Mouse (Mus musculus) lung, postnatal 14 days (tissue): Measurements from ENCODE around the gene Smarca4.

Source experiments
- DNase-seq: peaks from one replicate; pipeline ENCODE4 v3.0.0; 2021

The Smarca4 gene

DNA sequence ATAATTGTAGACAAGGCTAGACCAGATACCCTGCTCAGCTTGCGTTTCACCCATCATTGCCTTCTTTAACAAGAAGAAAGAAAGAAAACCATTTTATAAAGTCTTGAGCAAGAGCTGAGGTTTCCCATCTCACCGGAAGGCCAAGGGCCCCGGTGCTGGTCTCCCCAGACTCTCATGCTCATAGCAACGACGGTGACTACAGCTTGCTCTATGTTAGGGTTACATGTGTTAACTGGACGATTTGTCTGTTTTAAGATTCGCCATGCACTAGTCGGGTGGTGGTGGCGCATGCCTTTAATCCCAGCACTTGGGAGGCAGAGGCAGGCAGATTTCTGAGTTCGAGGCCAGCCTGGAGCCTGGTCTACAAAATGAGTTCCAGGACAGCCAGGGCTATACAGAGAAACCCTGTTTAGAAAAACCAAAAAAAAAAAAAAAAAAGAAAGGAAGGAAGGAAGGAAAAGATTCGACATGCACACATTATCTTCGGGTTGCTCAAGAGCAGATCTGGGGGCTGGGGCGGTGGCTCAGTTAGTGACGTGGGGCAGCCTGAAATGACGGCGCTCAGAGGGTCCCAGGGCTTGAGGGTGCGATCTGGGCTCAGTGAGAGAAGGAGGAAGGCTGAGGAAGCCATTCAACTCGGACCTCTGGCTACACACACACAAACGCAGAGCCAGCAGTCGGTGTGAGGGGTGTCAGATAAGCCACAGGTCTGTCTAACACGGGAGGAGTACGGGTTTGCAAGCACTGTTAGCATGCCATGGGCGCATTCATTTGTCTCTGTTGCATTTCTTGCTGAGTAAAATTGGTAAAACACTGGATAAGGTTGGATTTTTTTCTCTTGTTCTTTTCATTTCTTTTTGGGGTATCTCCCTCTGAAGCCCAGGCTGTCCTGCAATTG is 109.5 kb downstream of the Smarca4 start:
- no peak for DNase-seq

DNA sequence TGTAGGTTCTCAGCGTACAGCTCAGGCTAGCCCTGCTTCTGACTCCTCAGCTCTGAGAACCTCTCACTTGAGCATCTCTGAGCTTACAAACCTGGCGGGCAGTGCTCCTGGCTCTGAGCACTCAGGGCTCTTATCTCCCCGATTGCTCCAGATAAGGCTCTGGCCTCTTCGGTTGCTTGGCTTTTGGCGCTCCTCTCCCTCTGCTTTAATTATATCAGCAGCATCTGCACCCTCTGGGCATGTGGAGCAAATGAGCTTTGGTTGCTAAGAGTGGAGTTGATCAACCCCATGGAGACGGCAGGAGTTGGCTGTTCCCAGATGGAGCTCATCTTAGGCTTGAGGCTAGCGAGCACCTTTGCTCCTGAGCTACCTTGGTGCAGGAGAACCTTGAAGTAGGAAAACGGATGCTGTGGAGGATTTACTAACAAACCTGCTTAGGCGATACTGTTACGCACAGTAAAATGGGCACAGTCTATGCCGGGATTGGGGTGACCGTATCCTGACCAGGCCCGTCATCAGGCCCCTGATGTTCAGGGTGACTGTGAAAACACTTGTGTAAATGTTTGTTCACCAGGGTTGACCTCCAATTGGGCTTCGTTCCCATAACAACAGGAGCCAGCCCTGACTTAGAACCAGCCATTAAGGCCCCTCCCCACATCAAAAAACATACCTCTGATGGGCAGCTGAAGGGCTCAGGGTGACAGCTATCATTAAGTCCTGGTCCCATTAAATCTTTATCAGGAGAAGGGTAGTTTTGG is 110.4 kb downstream of the Smarca4 start:
- no peak for DNase-seq

DNA sequence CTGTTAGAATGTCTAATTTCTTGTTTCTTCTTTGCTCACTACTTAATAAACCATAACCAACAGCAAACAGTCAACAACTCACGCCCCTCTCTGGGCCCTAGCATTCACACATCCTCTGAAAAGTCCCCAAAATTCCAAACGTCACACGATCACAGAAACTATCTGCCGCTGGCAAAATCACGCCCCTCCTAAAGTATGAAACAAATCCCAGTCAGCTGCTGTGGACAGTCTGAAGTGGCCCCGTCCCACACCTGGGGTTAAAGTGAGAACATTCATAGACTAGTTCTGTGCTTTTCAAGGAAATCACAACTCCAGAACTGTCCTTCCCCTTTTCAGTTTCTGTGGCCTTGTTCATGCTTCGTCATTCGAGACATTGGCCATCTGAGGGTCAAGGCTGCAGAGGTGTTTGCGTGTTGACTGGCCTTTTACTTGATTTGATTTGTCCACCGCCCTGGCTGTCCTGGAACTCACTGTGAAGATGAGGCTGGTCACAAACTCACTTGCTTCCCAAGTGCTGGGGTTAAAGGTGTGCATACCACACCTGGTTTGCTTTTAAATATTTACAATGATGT is 112.4 kb downstream of the Smarca4 start:
- no peak for DNase-seq

DNA sequence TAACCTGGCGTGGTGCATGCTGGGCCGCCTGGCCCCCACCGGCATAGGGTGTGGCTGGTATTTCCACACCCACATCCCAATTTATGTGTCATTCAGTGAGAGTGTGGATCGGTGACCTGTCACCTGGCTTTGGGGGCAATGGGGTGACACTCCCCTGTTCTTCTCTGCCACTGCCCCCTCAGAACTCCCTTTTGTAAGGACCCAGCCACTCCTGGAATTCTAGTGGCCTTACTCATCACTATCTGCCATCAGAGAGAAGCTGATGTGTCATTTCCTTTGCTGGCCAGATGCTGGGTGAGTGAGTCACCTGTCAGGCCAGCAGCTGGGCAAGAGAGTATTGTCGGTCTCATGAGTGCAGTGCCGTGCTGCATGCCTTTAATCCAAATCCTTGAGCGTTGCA is 113.3 kb downstream of the Smarca4 start:
- DNase-seq: no peak

DNA sequence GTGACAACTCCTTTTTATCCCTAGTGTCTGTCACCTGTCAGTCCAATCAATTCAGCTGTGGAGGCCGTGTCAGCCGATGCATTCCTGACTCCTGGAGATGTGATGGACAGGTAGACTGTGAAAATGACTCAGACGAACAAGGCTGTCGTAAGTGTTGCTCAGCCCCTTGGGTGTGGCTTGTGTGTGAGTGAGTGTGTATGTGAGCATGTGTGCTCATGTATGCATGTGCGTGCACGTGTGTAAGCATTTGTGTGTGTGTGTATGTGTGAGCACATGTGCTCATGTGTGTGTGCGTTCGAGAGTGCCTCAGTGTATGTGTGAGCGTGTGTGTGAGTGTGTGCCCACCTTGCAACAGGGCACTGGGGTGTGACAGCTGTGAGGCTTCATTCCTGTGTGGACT is 116.3 kb downstream of the Smarca4 start:
- DNase-seq: no peak

DNA sequence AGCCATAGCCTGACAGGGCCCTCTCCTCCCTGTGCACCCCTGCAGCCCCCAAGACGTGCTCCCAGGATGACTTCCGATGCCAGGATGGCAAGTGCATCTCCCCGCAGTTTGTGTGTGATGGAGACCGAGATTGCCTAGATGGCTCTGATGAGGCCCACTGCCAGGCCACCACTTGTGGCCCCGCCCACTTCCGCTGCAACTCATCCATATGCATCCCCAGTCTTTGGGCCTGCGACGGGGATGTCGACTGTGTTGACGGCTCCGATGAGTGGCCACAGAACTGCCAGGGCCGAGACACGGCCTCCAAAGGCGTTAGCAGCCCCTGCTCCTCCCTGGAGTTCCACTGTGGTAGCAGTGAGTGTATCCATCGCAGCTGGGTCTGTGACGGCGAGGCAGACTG is 117.5 kb downstream of the Smarca4 start:
- no peak for DNase-seq

DNA sequence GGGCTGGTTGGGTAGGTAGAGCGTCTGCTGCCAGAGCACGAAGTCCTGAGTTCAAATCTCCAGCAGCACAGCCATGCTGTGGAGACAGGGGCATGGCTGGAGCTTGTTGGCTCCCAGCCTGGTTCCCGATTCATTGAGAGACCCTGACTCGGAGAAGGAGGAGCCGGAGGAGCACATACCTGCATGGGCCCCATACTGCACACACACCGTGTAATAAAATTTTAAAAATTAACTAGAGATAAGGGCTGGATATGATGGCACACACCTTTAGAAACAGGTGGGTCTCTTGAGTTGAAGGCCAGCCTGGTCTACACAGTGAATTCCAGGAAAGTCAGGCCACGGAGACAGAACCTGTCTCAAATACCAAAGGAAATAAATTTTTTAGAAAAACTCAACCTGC is 118.0 kb downstream of the Smarca4 start:
- no peak for DNase-seq

DNA sequence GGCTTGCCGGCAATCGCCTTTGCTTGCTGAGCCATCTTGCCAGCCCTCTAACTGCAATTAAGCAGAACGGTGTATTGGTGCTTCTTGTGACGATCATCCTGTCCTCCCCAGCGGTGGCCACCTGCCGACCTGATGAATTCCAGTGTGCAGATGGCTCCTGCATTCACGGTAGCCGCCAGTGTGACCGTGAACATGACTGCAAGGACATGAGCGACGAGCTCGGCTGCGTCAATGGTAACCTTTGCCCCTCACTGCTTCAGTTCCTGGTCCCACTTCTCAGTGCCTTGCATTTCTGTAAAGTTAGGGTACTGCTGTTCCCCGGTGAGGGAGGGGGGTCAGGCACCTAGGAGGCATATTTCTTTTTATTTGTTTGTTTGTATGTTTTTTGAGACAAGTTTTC is 119.2 kb downstream of the Smarca4 start:
- DNase-seq: no peak

DNA sequence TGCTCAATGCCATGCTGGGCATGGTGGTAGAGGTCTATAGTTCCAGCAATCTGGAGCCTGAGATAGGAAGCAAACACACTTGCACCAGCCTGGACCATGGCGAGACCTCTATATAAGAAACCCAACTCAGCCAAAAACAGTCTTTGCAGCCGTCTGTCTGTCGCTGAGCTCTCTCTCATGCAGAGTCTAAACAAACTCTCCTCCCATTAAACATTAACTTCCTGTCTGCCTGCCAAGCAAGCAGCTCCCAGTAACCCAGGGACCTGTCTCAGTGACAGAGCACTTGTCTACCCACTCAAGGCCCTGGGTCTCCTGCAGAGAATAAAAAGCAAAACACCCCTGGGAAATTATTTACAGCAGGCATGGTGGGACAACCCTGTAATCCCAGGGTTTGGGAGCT is 120.6 kb downstream of the Smarca4 start:
- peak; percentile 52 for DNase-seq

DNA sequence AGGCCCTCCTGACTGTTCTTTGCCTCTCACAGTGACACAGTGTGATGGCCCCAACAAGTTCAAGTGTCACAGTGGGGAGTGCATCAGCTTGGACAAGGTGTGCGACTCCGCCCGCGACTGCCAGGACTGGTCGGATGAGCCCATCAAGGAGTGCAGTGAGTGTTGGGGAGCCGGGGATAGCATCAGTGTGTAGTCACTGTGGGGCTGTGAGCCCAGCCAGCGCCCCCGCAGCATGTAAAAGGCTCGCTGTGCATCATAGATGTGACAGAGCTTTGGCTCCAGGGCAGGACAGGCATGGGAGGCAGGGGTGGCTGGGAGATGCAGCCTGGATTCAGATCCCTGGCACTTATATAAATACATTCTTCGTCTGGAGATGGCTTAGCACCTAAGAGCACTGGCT is 121.2 kb downstream of the Smarca4 start:
- DNase-seq: no peak

DNA sequence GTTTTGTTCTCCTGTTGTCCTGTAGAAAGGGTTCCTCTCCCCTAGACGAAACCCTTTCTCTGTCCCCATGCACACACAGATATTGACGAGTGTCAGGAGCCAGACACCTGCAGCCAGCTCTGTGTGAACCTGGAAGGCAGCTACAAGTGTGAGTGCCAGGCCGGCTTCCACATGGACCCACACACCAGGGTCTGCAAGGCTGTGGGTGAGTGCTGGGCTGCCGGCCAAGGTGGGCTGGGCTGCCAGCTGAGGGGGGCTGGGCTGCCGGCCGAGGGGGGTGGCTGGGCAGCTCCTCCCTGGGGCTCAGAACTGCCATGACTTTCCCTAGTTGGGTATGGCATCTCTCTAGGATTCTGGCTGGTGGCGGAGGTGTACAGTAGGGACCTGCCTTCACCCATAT is 122.8 kb downstream of the Smarca4 start:
- no peak for DNase-seq

DNA sequence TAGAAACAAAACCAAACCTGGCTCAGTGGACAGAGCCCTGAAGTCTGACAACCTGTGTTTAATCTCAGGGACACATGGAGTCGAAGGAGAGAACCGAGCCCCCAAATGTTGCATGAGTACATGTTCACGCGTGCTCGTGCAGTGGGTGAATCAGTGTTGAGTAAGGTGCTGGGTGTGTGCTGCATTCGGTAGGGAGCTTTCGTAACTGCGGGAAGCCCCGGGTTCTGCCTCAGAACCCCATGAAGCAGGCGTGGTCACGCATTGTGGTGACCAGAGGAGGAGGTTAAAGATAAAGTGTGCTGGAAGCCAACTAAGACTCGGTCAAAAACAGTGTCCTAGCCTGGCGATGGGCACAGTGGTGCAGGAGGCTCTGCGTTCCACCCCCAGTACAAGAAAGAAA is 124.5 kb downstream of the Smarca4 start:
- no peak for DNase-seq

DNA sequence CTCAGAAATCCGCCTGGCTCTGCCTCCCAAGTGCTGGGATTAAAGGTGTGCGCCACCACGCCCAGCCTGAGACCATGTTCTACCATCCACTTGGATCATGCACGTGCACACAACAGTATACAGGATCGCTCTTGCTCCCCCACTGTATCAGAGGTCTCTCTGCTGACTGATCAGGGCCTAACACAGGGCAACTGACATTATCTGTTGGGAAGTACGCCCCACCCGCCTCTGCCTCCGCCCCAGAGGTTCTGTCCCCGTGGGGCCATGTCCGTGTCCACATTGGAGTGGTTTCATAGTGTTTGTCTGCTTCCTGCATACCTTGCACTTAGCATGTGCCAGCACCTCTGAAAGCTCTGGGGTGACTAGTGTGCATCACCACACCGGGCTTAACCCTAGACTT is 125.5 kb downstream of the Smarca4 start:
- no peak for DNase-seq

DNA sequence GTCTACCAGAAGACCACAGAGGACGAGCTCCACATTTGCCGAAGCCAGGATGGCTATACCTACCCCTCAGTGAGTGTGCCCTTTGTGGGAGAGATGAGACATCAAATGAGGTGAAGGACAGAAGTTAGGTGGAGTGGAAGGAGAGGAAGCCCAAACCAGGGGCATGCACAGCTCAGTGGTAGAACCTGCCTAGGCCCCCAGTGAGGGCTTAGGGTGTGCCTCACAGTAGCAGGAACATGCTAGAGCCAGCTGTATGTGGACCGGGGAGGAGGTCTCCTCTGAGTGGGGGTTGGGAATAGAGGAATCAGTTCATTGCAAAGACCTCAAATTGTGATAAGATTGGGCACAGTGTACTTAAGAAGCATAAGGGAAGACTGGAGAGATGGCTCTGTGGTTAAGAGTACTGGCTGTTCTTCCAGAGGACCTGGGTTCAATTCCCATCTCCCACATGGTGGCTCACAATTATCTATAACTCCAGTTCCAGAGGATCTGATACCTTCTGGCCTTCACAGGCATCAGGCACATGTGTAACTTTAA is 131.3 kb downstream of the Smarca4 start:
- DNase-seq: no peak

DNA sequence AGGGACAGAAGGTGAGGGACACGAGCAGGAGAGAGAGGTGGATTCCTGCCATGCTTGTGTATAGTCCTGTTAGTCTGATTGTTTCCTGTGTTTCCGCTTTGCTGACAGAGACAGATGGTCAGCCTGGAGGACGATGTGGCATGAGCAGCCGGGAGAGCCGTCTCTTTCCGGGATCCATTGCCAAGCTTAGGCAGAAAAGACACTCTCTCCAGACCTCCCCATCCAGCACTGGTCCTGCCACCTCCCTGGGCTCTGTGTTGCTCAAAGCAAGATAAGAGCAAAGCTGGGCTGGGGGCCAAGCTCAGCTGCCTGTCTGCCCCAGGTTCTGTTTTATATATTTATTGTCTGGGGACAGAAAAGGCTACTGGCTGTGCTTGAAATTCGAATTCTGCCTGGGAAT is 132.1 kb downstream of the Smarca4 start:
- peak; percentile 79 for DNase-seq

DNA sequence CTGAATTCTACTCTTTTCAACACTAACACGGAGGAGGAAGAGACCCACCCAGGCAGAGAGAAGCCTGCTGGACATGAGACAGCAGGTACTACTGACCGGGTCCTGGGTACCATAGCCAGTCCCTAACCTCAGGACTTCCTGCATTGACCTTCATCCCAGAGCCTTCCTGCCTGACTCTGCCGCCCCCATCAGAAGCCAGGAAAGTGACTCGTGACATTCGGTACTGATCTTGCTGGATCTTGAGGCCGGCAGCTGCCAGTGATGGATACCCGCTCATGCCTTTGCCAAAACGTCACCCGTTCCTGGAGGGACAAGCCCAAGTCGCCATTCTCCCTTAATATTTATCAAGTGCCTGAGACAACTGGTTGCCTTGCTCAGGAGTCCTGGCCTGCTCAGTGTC is 132.5 kb downstream of the Smarca4 start:
- DNase-seq: no peak

DNA sequence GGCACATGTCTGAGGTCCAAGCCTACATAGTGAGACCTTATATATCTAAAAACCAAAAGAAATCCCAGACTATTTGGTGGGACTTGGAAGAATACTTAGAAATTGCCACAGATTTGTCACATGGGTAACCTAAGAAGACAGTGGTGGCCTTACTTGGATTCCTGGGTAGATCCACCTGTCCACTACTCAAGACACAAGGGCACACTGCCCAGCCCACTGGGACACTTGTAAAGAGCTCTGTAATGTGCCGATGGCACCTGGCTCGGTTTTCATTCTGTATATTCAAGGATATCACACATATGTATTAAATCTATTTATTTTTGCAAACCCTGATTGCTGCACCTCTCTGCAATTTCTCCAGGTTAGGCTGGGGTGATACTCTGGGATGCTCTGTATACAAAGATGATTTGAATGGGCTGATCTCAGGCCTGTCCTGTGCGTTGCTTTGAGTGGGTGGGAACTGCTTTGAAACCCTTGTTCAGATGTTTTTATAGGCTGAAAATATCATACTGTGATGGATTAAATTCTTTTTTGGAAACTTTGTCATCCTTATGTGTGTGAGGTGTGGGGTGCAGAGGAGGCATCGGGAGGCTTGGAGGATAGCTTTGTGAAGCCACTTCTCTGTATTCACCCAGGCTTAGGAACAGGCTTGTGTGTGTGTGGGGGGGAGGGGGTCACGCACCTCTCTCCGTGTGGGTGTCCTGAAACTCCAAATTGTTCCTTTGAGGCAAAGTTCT is 133.6 kb downstream of the Smarca4 start:
- DNase-seq: no peak

DNA sequence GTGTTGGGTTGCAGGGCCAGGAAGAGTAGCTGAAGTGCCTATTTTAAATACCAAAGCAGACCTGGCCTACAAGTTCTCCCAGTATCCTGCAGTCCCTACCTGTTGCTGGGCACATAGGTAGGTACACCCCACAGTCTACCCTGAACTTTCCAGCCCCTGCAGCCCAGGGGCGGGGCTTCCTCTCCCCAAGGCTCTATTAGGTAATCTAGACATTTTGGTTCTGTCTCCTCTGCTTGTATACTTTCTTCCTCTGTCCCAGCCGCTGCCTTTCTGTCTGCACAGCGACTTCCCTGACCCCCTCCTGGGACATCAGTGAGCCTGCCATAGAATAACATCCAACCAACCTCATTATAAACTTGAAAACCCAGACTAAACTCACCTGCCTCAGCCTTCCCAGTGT is 134.4 kb downstream of the Smarca4 start:
- DNase-seq: no peak

DNA sequence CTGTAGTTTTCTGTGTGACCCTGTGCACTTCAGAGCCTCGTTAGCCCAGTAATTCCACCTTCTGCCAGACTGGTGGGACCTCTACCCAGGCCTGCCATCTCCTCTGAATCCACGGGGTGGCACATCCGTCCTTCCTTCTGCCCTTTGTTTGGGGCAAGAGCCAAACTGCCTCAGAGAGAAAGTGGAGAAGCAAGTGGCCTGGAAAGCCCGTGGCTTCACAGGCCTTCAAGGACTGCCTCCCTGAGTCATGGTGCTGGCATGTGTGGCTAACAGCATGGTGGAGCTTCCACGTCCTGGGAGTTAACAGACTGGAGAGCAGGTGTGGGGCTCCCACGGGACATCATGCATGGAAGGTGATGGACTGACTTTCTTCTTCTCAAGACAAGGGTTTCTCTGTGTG is 135.4 kb downstream of the Smarca4 start:
- peak; percentile 59 for DNase-seq

DNA sequence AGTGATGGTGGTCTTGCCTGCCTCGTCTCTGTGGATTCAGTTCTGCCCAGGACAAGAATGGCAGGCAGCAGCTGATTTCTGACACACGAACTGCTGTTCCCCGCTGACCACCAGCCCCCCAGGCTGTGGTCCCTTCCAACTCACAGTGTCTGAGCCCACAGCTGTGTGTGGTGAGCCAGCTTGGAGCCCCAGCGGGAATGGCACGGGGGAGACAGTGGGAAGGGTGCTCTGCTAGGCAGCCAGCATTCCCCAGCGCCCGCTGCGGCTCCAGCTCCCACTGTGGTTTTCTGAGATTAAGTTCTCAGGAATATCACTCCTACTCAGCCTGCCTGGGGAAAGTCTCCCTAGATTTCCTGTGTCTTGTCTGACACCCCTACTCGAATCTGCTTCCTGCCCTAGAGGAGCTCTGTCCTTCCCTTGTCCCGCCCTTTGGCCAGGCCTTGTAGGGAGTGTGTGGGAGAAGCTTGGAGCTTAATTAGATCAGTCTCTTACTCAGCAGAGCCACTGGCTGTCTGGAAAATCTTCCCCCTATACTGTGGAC is 136.4 kb downstream of the Smarca4 start:
- peak; percentile 54 for DNase-seq
